Mouse (Mus musculus) thymus, adult 2 months (tissue): ENCODE measurements around the gene Lrwd1.

ENCODE experiments used
- CTCF ChIP-seq: fragments of 200-500 bp; IDR thresholded peaks from 2 replicates; pipeline ENCODE4 v1.5.1; 2012; ENCODE audit warnings: mild to moderate bottlenecking, control low read depth, low read length, moderate library complexity, borderline replicate concordance; ENCODE audit not compliant: control insufficient read depth, poor library complexity, insufficient read depth; ENCODE audit errors: extremely low read depth
- POLR2A ChIP-seq: fragments of 200-500 bp; IDR thresholded peaks from 2 replicates; pipeline ENCODE4 v1.6.1; 2012; ENCODE audit warnings: mild to moderate bottlenecking, low read length, control low read depth, moderate library complexity; ENCODE audit not compliant: control insufficient read depth, poor library complexity, insufficient read depth; ENCODE audit errors: extremely low read depth

DNA sequence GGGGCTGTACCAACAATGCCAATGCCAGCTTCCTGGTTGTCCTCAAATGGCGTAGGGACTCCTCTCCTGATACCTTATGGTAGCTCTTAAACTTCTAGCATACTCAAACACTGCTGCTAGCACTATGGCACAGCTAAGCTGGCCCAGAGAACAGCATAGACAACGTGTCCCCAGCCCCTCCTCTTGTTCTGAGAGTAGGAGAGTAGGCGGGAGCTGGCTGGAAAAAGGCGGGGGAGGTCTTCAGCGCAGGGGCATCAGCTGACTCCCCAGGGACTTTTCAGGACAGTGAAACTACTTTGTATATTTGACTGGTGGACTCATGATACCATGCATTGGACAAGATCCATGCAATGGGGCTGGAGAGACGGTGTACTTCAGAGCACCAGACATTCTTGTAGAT, 46.2 kb upstream of the Lrwd1 start:
- TF ChIP-seq CTCF = no peak
- TF ChIP-seq POLR2A = no peak
